Mouse (Mus musculus) bone marrow macrophage, adult 2 months (primary cell): ENCODE results near the gene Smg6. TPM values are rescaled to one million over a fixed set of nuclear protein-coding genes. Genes with fewer than 3 reads are reported as not detected.

Experiments used
- H3K27ac ChIP-seq: 2 replicates; pipeline ENCODE4 v1.5.1; 2012; ENCODE audit warnings: low read depth, low read length; ENCODE audit not compliant: insufficient read depth
- H3K4me1 ChIP-seq: 2 replicates; pipeline ENCODE4 v1.6.1; 2012; ENCODE audit warnings: low read length; ENCODE audit not compliant: control insufficient read depth, insufficient read depth
- H3K4me3 ChIP-seq: 2 replicates; pipeline ENCODE4 v1.5.1; 2012; ENCODE audit warnings: mild to moderate bottlenecking, low read length, moderate library complexity; ENCODE audit not compliant: insufficient read depth
- CTCF ChIP-seq: IDR thresholded peaks from 2 replicates; pipeline ENCODE4 v1.5.1; 2012; ENCODE audit warnings: low read depth, mild to moderate bottlenecking, low read length, moderate library complexity
- POLR2A ChIP-seq: IDR thresholded peaks from 2 replicates; pipeline ENCODE4 v1.6.1; 2012; ENCODE audit warnings: mild to moderate bottlenecking, low read depth, low read length, borderline replicate concordance
- polyA plus RNA-seq: library from polyadenylated mRNA; stranded (reverse); fragments of >200 nt; gene quantifications from 2 replicates; pipeline ENCODE4 v1.2.4, GENCODE M21; 2012; ENCODE audit not compliant: missing spikeins, insufficient read depth, insufficient read length

Gene Smg6
- polyA plus RNA-seq, 1 experiment, result 14.7 TPM

- Histone ChIP-seq H3K27ac (no peak overlapping the region), H3K4me3 (no peak overlapping the region), H3K4me1 (peaks cover 5% of the 10 kb centered on the region)
- TF ChIP-seq POLR2A (no peak), CTCF (no peak)
Measured at GRCm38 (mm10) chr11:75013764-75014695, 88.4 kb downstream of the Smg6 start.

GRCm38 (mm10) chr11:75014816-75015215 is 89.2 kb downstream of the Smg6 start:
- peaks cover 5% of the 10 kb centered on the region for H3K4me1 ChIP-seq
- TF ChIP-seq POLR2A, result no peak
- H3K4me3 ChIP-seq, result no peak overlapping the region
- no peak overlapping the region for H3K27ac ChIP-seq

GRCm38 (mm10) chr11:75015453-75015871 is 89.8 kb downstream of the Smg6 start:
- no peak overlapping the region for H3K4me3 ChIP-seq

GRCm38 (mm10) chr11:75016309-75016860 is 90.8 kb downstream of the Smg6 start:
- no peak for TF ChIP-seq POLR2A
- TF ChIP-seq CTCF, result no peak
- peaks cover 5% of the 10 kb centered on the region for H3K4me1 ChIP-seq
- H3K27ac ChIP-seq, result no peak overlapping the region
- H3K4me3 ChIP-seq, result no peak overlapping the region

More at GRCm38 (mm10) chr11:75015453-75015871, 89.8 kb downstream of the Smg6 start:
- Histone ChIP-seq H3K4me1 (peaks cover 5% of the 10 kb centered on the region), H3K27ac (no peak overlapping the region)
- no peak for TF ChIP-seq POLR2A

GRCm38 (mm10) chr11:75017831-75018230 is 92.2 kb downstream of the Smg6 start:
- no peak overlapping the region for H3K27ac ChIP-seq
- peaks cover 5% of the 10 kb centered on the region for H3K4me1 ChIP-seq
- TF ChIP-seq CTCF (no peak), POLR2A (no peak)
- H3K4me3 ChIP-seq, result no peak overlapping the region

GRCm38 (mm10) chr11:75026977-75027376 is 101.4 kb downstream of the Smg6 start:
- Histone ChIP-seq H3K27ac (no peak overlapping the region), H3K4me1 (peaks cover 9% of the 10 kb centered on the region)

GRCm38 (mm10) chr11:75027616-75028015 is 102.0 kb downstream of the Smg6 start:
- no peak for TF ChIP-seq CTCF
- TF ChIP-seq POLR2A, result no peak
- H3K4me1 ChIP-seq, result peaks cover 9% of the 10 kb centered on the region
- no peak overlapping the region for H3K4me3 ChIP-seq
- no peak overlapping the region for H3K27ac ChIP-seq

More at GRCm38 (mm10) chr11:75026977-75027376, 101.4 kb downstream of the Smg6 start:
- H3K4me3 ChIP-seq, result no peak overlapping the region
- TF ChIP-seq POLR2A, result no peak
- TF ChIP-seq CTCF, result no peak

GRCm38 (mm10) chr11:75031251-75031650 is 105.6 kb downstream of the Smg6 start:
- Histone ChIP-seq H3K4me1 (peaks cover 9% of the 10 kb centered on the region), H3K27ac (no peak overlapping the region), H3K4me3 (no peak overlapping the region)
- TF ChIP-seq CTCF, result no peak
- no peak for TF ChIP-seq POLR2A

GRCm38 (mm10) chr11:75032946-75033345 is 107.3 kb downstream of the Smg6 start:
- TF ChIP-seq CTCF (no peak), POLR2A (no peak)
- Histone ChIP-seq H3K4me1 (peaks cover 9% of the 10 kb centered on the region), H3K27ac (no peak overlapping the region), H3K4me3 (no peak overlapping the region)

GRCm38 (mm10) chr11:75033581-75034067 is 108.0 kb downstream of the Smg6 start:
- peaks cover 9% of the 10 kb centered on the region for H3K4me1 ChIP-seq
- H3K4me3 ChIP-seq, result no peak overlapping the region
- H3K27ac ChIP-seq, result no peak overlapping the region
- no peak for TF ChIP-seq POLR2A
- no peak for TF ChIP-seq CTCF
